ENCODE assay signal across 8 mouse cellular contexts in the genomic region with DNA sequence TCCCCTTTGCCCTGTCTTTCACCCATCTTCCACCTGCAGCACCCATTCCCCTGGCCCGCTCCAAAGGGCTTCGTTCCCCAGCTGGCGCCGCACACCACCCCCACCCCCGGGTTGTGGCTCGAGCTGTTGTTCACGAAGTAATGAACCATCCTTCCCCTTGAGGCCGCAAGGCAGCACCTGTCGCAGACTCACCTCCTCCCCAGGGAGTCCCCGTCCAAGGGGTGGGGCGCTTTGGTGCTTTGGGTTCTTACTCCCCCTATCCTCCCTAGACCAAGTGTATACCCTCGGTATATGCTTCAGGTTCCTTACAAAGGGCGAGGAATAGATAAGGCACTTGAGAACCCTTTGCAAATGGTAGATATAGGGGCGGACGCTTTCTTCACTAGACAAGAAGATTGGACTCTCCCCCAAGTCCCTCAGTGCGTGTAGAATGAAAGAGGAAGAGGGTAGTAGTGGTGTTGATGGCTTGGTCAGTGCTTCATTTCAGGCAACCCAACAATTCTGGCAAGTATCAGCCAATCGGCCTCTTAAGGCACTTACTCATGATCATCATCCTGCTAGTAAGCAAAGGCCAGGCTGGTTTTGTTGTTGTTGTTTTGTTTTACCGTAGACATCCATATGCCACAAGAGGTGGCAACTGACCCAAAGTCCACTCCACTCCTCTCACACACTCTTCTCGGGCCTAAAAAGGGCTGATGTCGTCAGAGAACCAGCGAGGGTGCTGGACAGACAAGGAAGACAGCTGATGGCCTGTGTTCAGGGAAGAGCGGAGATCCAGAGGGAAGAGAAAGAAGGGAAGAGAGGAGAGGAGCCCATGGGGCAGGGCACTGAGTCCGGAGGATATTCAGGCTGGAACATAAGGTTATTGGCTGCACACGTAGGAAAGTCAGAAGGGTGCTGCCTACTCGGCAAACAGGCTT. TPM values are rescaled to one million over a fixed set of nuclear protein-coding genes. Genes with fewer than 3 reads are reported as not detected.
DNase-seq lines count a peak whose midpoint lies in the region; ATAC-seq and TF ChIP-seq lines count a peak whose summit lies in the region.

No protein-coding gene starts in this region.

- peaks cover 26% of the 10 kb centered on the region for H3K36me3 ChIP-seq in heart, embryonic 13.5 days

- peaks cover 12% of the 10 kb centered on the region; the same call in 1 of the 2 replicates for H3K4me1 ChIP-seq in bone marrow, adult 2 months (ENCODE audit: control insufficient read depth, insufficient read depth, low read length)
- peaks cover 65% of the 10 kb centered on the region for H3K4me1 ChIP-seq in heart, embryonic 13.5 days

- no peaks in the 10 kb centered on the region for H3K9me3 ChIP-seq in heart, embryonic 13.5 days

- no peaks in the 10 kb centered on the region for H3K27me3 ChIP-seq in heart, embryonic 13.5 days (replicated peaks)

- TF ChIP-seq CTCF in bone marrow, adult 2 months (IDR thresholded peaks at IDR 0.05; ENCODE audit: control insufficient read depth, insufficient read depth, low read length): no peak

- H3K4me2 ChIP-seq in heart, embryonic 13.5 days: peak overlapping the region; percentile 88

- WGBS in bone marrow, adult 2 months: 29% methylated on average over 25 of the region's 25 CpGs
- WGBS in heart, embryonic 13.5 days: 29% methylated on average over 25 of the region's 25 CpGs

- ATAC-seq in heart, embryonic 13.5 days (ENCODE audit: extremely low read depth, insufficient number of reproducible peaks, low FRiP score, low TSS enrichment): no peak
- peak; percentile 2; the same call in 1 of the 2 replicates for ATAC-seq in monocyte, adult 5-6 weeks (replicated peaks; ENCODE audit: insufficient number of reproducible peaks, low FRiP score, low TSS enrichment, poor library complexity, severe bottlenecking)

- DNase-seq in heart, adult 11 months: peak; percentile 94
- no peak for DNase-seq in heart, postnatal 4 days
- peak; percentile 73 for DNase-seq in liver
- peak; percentile 65 to 78 for DNase-seq in thymus, postnatal 36 days
- no peak for DNase-seq in retina, postnatal 1 day

- no peak; the same call in 1 of the 2 replicates for TF ChIP-seq POLR2A in bone marrow, adult 2 months (IDR thresholded peaks at IDR 0.05; ENCODE audit: borderline replicate concordance, control insufficient read depth, low read depth, low read length)

- H3K4me3 ChIP-seq in bone marrow, adult 2 months (replicated peaks; ENCODE audit: control insufficient read depth, low read depth, low read length): peak overlapping the region; percentile 47
- peak overlapping the region; percentile 78 for H3K4me3 ChIP-seq in heart, embryonic 13.5 days

- H3K9ac ChIP-seq in heart, embryonic 13.5 days: peak overlapping the region; percentile 94

- H3K27ac ChIP-seq in bone marrow, adult 2 months (ENCODE audit: control insufficient read depth, insufficient read depth, low read depth, low read length, poor library complexity): peak overlapping the region; percentile 99
- H3K27ac ChIP-seq in heart, embryonic 13.5 days (replicated peaks): peak overlapping the region; percentile 95

RNA-seq across cellular contexts. Expression of gene Myo1c, which starts 4.4 kb away (rescaled TPM):
- 100 to 1,000 TPM; 158 to 160 TPM for total RNA-seq in heart, postnatal 4 days (2021)
- 35.8 and 69.2 TPM in 2 replicates for polyA plus RNA-seq in bone marrow, adult 2 months (2011; ENCODE audit: insufficient read depth, insufficient read length, low replicate concordance, missing spikeins)
- 58.4 and 58.7 TPM in 2 replicates for polyA plus RNA-seq in heart, embryonic 13.5 days (2015; fragmentation: Nextera tagmentation; extraction: Ambion mirVana)
- total RNA-seq in monocyte, adult 5-6 weeks (2017): 93.0 to 115 TPM (median 97.0 TPM) in 3 replicates

RNA-seq across cellular contexts. Expression of gene Inpp5k, which starts 23.9 kb away (rescaled TPM):
- total RNA-seq in heart, postnatal 4 days (2021): 10 to 100 TPM; 23.4 to 26.9 TPM
- 34.2 and 58.2 TPM in 2 replicates for polyA plus RNA-seq in bone marrow, adult 2 months (2011; ENCODE audit: insufficient read depth, insufficient read length, low replicate concordance, missing spikeins)
- 18.9 and 20.9 TPM in 2 replicates for polyA plus RNA-seq in heart, embryonic 13.5 days (2015; fragmentation: Nextera tagmentation; extraction: Ambion mirVana)
- total RNA-seq in monocyte, adult 5-6 weeks (2017): 68.4 to 82.5 TPM (median 80.2 TPM) in 3 replicates

RNA-seq across cellular contexts. Expression of gene Crk, which starts 24.3 kb away (rescaled TPM):
- total RNA-seq in heart, postnatal 4 days (2021): 100 to 1,000 TPM; 117 to 123 TPM
- 14.9 and 39.7 TPM in 2 replicates for polyA plus RNA-seq in bone marrow, adult 2 months (2011; ENCODE audit: insufficient read depth, insufficient read length, low replicate concordance, missing spikeins)
- 84.8 and 93.1 TPM in 2 replicates for polyA plus RNA-seq in heart, embryonic 13.5 days (2015; fragmentation: Nextera tagmentation; extraction: Ambion mirVana)
- 101 to 126 TPM (median 121 TPM) in 3 replicates for total RNA-seq in monocyte, adult 5-6 weeks (2017)

Comparison
In these comparisons a context has a peak if more than half of its experiments do, and no peak if none do; other contexts are left out.
1. DNase-seq: peak in heart, adult 11 months (single experiment), liver (single experiment) and thymus, postnatal 36 days (2 of 2); none in heart, postnatal 4 days (single experiment) and retina, postnatal 1 day (single experiment).